Mouse (Mus musculus): Measurements from ENCODE around the gene Ccdc40. TPM values are rescaled to one million over a fixed set of nuclear protein-coding genes. Genes with fewer than 3 reads are reported as not detected.
A peak's percentile ranks its signal among the peaks of the same experiment; 100 is the strongest.
"Not testable (repeated sequence)": the region's sequence is repeated elsewhere in the genome, so short reads cannot be mapped to it uniquely, and the experiment has no call there.

The Ccdc40 gene
- total RNA-seq, 2 experiments from 2014 or later: 0.17 to 0.21 TPM

DNA sequence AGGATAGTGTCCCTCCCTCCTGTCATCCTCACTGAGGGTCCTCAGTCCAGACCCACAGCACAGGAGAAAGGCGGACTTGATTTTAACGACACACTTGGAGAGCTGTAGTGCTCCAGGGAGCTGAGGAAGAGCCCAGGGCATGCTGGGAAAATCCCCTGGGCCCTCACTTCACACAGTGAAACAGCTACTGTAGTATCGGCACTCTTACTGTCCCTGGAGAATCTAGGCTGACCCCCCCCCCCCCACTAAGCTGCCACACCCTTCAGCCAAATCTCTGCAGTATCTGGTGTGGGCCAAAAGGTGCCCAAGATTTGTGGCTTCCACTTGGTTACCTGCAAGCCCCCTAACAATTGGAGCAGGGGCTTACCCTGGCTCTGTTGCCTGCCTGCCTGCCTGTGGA, 8.6 kb downstream of the Ccdc40 start:
- no peak for DNase-seq

DNA sequence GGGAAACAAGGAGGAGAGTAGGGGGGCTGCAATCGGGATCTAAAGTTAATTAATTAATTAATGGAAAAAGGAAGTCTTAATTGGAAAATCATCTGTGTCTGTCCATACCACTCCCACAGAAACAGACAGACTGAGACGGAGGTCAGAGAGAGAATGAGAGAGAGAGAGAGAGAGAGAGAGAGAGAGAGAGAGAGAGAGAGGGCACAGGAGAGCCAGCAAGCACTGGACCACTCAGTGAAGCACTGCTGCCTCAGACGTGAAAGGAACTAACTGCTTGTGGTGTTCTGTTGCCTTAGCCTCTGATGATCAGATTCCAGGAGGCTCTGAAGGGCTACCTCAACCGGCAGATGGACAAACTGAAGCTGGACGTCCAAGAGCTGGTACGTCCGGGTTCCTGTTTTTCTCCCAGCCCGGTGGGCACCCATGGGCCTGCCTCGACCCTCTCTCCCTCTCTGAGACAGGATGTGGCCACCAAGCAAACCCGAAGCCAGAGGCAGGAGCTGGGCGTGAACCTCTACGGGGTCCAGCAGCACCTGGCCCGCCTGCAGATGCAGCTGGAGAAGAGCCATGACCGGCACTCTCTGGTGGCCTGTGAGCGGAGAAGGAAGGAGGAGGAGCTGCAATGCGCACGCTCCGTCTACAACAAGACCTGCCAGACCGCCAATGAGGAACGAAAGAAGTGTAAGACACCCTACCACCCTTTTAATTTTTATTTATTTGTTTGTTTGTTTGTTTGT, 9.4 kb downstream of the Ccdc40 start:
- peak; percentile 51 to 56 for DNase-seq

DNA sequence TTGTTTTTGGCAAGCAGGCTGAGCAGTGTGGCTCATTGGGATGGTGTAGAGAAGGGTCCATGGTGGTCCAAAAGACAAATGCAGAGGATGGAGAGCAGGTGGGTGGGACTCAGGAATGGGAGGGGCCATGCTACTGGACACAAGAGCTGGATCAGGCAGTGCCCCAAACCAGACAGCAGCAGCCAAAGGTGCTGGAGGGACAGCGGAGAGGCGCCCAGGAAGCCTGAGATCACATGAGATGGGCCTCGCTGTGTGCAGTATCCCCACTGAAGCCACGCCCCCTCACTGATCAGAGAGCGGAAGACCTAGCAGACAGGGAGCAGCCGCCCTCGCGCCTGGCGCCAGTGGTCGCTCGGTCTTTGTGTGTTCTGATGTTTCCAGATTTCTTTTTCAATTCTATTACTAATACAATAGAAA, 9.9 kb downstream of the Ccdc40 start:
- DNase-seq: peak; percentile 65 to 80

DNA sequence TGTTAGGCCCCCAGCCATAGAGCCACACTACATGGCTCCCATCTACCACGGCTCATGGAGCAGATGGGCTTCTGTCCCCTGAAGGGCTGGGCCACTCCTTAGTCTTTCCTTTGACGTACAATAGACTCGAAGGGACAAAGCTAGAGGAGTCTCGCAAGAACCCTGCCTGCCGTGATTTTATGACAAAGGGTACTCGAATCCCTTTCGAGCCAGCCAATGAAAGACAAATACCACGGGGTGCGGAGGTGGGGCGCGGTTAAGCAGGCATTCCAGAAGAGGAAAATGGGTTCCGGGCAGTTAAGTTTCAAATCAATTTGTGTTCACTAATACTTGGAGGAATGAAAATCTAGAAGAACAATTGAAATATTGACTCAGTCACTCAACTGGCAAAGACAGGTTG, 11.1 kb downstream of the Ccdc40 start:
- no peak for DNase-seq

DNA sequence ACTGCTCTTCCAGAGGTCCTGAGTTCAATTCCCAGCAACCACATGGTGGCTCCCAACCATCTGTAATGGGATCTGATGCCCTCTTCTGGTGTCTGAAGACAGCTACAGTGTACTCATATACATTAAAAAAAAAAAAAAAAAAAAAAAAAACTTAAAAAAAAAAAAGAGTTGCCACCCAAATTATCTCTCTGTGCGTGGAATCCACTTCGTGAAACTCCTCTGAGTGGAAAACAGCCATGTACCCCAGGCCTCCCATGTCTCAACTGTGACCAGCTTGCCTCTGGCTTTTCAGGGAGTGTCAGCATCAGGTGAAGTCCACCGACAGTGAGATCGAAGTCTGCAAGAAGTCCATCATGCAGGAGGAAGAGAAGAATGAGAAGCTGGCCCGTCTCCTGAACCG, 17.2 kb downstream of the Ccdc40 start:
- DNase-seq: not testable (repeated sequence)

DNA sequence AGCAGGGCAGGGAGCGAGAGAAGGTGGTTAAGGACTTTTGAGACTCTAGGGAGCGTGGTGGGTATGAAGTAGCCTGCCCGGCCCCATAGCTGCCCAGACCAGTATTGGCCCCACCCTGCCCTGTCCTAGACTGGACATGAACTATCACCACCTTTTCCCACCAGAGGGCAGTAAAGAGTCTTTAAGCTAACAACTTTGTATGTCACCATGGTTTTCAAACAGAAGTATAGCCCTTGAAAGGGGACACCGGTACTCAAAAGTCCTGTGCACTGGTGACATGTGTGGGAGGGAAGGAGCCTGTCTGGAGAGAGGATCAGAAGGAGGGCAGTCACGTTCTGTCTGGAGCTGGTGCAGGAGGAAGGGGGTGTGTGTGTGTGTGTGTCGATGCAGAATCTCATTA, 20.6 kb downstream of the Ccdc40 start:
- peak; percentile 64 to 85 for DNase-seq

DNA sequence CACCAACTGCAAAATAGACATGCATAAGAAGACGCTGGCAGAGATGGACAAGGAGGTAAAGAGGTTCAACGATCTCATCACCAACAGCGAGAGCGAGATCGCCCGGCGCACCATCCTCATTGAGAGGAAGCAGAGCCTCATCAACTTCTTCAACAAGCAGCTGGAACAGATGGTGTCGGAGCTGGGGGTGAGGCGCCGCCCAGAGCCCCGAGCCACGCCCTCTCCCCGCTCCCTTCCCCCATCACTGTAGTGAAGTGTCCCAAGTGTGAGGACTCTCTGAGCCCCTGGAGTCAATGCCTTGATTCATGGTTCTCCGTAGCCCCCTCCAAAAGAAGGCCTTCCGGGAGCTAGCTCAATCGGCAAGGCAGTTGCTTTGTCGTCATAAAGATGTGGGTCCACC, 22.6 kb downstream of the Ccdc40 start:
- no peak for DNase-seq

DNA sequence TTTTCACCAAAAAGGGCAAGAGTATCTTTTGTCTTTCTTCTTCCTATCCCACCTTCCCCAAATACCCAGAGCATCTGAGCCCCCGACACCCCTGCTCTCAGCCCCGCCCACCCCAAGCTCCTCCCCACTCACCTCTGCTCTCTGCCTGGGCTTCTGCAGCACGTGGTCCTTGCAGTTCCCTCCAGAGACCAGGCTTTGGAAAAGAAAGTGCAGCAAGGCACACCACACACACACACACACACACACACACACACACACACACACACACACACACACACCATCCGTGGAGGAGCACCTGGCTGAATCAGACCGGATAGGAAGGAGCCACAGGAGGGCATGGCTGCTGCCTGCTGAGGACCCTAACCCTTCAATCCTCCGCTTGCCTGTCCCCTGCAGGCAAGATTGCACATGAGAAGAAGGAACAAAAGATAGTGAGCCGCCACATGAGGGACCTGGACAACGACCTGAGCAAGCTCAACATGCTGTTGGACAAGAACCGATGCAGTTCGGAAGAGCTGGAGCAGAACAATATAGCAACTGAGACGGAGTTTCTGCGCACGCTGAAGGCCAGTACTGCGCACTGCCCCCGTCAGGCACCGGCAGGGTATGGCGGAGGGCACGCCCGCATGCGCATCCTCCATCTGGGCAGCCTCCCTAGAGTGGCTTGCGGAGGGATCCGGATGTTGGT, 24.6 kb downstream of the Ccdc40 start:
- DNase-seq: peak in 1 of 2 experiments; percentile 36

DNA sequence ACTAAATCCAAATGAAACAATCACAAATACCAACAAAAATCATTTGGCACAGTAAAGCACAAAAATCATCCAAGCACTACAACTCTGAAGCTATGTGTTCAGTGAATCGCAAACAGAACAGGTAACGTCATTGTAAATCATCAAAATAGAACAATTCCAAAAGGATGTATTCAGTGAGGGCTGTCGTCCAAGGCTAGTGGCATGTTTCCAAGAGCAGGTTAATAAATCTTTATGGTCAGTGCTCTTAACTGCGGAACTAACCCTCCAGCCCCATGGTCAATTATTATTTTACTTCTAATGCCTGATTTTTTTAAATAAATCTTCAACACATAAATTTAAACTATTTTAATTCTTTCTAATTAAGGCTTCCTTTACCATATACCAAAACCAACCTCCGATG, 28.2 kb downstream of the Ccdc40 start:
- DNase-seq: not testable (repeated sequence)

DNA sequence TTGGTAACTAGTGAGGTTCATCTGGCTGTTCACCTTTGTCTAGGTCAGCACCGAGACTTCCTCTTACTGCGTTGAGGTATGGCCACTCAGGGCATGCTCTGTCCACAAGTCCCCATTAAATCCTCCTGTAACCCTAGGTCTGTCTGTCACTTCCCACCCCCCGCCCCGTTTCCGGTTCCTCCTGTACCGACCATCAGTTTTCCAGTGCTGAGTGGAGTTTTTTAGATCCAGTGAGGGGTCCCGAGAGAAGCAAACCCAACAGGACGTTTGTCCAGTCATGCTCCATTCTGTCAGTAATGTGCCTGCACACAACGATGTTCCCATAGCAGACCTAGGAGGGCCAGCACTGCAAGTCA, 29.8 kb downstream of the Ccdc40 start:
- DNase-seq: no peak

DNA sequence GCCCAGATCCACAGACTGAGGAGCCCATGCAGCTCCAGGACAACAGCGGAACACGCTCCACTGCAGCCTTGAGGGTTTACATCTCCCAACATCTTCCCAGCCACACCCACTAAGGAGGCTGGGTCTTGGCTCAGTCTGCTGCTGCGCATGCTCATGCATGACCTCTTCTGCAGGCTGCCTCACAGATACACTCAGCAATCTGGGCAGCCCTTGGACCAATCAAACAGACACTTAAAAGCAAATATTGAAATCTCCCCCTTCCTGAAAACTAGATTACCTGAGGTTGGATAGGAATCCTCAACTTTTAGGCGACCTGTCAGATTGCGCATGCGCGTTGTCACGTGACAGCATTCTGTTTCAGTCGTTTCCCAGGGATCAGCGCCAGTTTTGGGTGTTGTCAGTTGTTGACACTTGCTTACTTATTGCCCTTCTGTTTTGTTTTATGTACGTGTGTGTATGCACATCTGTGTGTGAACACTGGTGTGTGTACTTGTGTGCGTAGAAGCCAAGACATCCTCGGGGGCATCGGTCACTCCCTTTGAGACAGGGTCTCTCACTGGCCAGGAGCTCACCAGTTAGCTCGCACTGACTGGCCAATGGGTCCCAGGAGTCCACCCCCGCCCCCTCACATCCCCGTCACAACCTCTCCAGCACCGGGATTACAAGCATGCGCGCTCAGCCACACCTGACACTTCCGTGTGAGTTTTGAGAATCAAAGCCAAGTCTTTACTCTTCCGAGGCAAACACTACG, 30.4 kb downstream of the Ccdc40 start:
- peak; percentile 78 to 84 for DNase-seq

DNA sequence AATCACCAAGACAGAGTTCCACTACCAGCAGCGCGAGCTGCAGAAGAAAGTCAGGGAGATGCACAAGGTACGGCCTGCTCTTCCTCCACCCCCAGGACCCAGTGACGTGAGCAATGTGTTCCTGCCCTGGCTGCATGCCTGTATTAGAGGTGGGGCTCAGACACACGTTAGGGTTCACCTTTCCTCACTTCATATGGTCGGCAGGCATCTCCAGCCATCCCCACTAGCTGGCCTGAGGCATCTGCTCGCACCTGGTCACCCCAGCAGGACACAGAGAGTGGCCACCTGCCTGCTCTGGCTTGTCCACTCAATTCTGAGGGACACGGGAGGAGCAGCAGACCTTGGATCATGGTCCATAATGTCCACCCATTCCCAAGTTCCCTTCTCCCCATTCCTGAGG, 31.6 kb downstream of the Ccdc40 start:
- no peak for DNase-seq

DNA sequence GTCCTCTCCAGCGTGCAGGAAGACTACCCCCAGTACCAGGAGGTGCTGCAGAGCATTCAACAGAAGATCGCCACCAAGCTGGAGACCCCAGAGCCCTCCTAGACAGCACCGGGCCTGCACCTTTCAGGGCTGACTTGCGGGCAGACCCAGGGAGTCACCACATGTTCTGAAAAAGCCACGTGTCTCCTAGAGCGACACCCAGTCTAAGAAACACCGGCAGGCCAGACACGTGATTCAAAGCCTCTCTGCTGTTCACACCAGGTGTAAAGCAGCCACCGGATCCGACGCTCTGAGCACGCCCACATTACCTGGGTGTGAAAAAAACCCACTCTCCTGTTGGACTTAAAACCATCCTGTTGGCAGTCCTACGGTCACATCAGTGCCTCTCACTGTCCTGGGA, 36.0 kb downstream of the Ccdc40 start:
- DNase-seq: no peak

DNA sequence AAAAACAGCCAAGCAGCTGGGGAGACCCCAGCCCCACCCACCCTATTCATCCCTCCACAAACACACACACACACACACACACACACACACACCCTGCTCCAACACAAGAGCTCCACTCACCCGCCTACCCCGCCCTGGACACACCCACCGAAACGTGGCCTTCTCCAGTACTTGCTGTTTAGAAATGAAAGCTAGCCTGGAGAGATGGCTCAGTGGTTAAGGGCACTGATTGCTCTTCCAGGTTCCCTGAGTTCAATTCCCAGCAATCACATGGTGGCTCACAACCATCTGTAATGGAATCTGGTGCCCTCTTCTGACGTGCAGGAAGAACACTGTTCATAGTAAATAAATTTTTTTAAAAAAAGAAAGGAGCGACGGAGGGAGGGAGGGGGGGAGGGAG, 37.4 kb downstream of the Ccdc40 start:
- no peak for DNase-seq

DNA sequence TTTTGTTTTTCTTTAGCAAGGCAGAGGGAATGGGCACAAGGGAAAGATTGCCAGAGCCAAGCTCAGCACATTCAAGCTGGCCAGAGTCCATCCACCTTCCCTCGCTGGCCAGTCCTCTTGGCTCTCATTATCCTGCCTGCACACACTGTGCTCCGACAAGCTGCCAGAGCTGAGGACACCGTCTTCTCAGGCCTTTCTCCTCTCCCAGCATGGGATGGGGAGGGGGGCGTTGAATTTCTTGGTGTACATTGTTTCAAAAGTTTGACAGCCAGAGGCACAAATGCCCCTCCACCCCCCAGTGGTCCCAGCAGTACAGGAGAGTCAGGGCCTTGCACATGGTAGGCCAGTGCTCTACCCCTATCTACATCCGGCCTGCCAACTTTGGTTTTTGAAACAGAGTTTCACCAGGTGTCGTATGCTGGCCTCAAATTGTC, 38.9 kb downstream of the Ccdc40 start:
- peak; percentile 51 to 73 for DNase-seq

DNA sequence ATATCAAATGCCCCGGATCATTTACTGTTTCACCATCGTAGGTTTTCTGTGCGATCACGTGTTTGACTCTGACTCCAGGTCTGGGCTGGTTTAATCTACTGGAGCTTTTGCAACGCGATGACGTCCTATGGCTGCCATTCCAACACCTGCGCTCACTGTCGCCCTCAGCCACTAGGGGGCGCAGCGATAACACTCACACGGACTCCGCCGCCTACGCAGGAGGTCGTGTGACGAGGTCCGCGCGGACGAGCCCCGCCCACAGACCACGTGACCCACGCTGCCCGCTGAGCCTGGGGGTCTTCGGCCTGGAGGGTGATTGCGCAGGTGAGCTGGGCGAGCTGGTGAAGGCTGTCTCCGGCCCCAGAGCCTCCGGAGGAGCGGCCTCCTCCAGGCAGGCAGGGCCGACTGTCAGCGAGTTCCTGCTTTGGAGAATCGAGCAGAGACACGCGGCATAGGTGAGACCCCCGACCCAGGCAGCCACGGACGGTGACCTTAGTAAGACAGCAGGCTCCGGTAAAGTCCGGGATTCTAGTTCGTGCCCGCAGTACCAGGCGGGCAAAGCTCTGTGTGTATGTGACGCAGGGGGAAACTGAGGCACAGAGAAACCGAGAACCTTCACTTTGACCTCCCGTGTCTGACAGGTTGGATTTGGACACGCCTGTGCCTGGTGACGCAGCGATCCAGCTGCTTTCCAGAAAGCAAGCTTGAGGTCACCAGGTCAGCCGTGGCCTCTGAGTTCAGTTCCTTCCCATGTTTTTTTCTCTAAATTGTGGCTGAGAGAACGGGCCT, 39.6 kb downstream of the Ccdc40 start, which contains the start of gene Gaa:
TSS of gene Gaa (plus strand) at position 120 of the 789 bp plus-strand sequence.
- peak; percentile 94 to 98 for DNase-seq

DNA sequence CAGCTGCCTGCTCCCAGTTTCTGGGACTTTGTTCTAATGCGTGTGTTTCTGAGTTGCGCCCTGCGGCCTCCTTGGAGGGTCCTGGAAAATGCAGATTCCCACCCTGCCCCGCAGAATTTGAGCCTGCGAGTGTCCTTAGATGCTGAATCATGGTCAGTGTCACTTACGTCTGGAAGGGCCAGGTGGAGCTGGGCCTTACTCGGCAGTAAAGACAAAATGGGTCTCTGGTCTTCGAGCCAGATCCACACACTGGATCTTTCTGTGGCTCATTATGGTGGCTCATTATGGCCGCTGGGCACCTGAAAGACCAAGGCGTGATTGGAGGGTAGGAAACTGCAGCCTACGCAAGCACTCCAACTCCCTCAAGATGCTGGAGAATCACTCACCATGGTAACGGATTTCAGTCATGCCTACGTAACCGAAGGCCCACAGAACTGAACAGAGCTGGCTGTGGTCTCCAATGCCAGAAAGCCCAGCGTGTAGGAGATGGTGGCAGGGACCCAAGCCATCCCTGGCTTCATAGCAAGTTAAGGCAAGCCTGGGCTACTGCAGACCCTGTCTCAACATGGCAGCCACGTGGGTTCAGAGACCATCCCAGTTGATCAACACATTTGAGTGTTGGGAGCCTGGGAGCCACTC, 40.3 kb downstream of the Ccdc40 start:
- peak in 1 of 2 experiments; percentile 18 for DNase-seq

DNA sequence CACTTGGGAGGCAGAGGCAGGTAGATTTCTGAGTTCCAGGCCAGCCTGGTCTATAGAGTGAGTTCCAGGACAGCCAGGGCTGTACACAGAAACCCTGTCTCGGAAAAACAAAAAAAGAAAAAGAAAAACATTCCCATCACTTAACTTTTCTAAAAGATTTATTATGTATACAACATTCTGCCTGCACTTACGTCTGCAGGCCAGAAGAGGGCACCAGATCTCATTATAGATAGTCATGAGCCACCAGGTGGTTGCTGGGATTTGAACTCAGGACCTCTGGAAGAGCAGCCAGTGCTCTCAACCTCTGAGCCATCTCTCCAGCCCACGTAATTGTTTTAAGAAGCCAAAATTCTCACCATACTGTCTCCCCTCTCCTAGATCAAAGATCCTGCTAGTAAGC, 44.1 kb downstream of the Ccdc40 start:
- not testable (repeated sequence) for DNase-seq

DNA sequence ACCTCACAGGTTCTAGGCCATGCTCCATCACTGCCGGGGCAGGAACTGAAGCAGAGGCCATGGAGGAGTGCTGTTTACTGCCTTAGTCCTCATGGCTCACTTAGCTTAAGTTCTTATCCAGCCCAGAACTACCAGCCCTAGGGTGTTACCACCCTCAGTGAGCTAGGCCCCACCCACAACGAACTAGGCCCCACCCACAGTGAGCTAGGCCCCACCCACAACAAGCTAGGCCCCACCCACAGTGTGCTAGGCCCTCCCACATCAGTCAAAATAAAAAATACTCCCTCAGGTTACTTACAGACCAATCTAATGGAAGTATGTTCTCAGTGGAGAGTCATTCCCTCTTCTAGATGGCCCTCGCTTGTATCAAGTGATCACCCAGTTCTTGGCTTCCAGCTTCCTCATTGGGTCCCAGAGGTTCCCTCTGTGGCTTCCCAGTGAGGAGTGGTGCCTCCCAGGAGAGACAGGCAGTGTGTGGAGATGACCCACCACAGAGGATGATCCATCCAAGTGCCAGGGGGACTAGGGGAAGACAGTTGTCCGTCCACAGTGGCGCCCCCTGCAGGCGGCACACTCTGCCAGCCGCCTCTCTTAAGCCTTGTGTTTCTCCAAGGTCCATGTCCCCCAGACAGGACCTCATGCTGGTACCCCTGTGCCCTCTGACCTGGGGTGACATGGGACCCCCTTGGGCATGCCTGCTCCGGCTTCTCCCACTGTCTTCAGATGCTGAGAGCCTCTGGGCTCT, 45.0 kb downstream of the Ccdc40 start:
- no peak for DNase-seq

DNA sequence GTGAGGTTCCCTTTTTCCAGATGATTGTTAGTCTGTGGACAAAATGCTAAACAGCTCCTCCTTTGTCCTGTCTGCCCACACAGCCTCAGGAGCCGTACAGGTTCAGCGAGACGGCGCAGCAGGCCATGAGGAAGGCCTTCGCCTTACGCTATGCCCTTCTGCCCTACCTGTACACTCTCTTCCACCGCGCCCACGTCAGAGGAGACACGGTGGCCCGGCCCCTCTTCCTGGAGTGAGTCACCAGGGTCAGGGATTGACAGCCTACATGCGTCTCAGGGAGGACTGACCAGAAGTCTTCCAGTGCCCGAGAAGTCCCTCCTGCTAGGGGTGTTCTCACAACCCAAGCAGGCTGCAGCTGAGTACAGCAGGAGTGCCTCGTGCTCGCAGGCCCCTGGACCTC, 52.7 kb downstream of the Ccdc40 start:
- DNase-seq: no peak

Measured in heart, adult 18-20 months (tissue).